Mouse (Mus musculus) hindbrain, embryonic 10.5 days (tissue): ENCODE measurements around the gene Exoc2. TPM values are rescaled to one million over a fixed set of nuclear protein-coding genes. Genes with fewer than 3 reads are reported as not detected.

Experiments
- DNase-seq: peaks from one replicate; pipeline ENCODE4 v3.0.0-alpha.2; 2017; ENCODE audit warnings: low spot score
- H3K27ac ChIP-seq: fragments of 300-500 bp; sonication (generic); 2 replicates; pipeline ENCODE4 v1.5.1; 2016; ENCODE audit warnings: mild to moderate bottlenecking, moderate library complexity
- H3K27me3 ChIP-seq: fragments of 300-500 bp; sonication (generic); 2 replicates; pipeline ENCODE4 v1.6.1; 2016; ENCODE audit warnings: mild to moderate bottlenecking; ENCODE audit not compliant: poor library complexity, insufficient read depth, severe bottlenecking
- H3K36me3 ChIP-seq: fragments of 300-500 bp; sonication (generic); 2 replicates; pipeline ENCODE4 v1.6.1; 2016; ENCODE audit warnings: mild to moderate bottlenecking, moderate library complexity
- H3K4me1 ChIP-seq: fragments of 300-500 bp; sonication (generic); replicated peaks from 2 replicates; pipeline ENCODE4 v1.6.1; 2016; ENCODE audit warnings: mild to moderate bottlenecking
- H3K4me3 ChIP-seq: fragments of 300-500 bp; sonication (generic); 2 replicates; pipeline ENCODE4 v1.5.1; 2016; ENCODE audit warnings: mild to moderate bottlenecking, moderate library complexity
- H3K9me3 ChIP-seq: fragments of 300-500 bp; sonication (generic); 2 replicates; pipeline ENCODE4 v1.6.1; 2016; ENCODE audit warnings: mild to moderate bottlenecking, moderate library complexity
- WGBS: fragments of 180-500 bp; shearing (Covaris S2); methylation state at CpG from one replicate; pipeline ENCODE4 v1.1.7; 2016; 5-methylcytosine and 5-hydroxymethylcytosine counted together
- polyA plus RNA-seq: library from polyadenylated mRNA; unstranded; fragments of >200 nt; fragmentation: Nextera tagmentation; extraction: Ambion mirVana; gene quantifications from 2 replicates; pipeline ENCODE4 v1.2.1, GENCODE M21; 2016

The Exoc2 gene
- polyA plus RNA-seq, 1 experiment from 2014 or later, result 37.4 TPM

DNA sequence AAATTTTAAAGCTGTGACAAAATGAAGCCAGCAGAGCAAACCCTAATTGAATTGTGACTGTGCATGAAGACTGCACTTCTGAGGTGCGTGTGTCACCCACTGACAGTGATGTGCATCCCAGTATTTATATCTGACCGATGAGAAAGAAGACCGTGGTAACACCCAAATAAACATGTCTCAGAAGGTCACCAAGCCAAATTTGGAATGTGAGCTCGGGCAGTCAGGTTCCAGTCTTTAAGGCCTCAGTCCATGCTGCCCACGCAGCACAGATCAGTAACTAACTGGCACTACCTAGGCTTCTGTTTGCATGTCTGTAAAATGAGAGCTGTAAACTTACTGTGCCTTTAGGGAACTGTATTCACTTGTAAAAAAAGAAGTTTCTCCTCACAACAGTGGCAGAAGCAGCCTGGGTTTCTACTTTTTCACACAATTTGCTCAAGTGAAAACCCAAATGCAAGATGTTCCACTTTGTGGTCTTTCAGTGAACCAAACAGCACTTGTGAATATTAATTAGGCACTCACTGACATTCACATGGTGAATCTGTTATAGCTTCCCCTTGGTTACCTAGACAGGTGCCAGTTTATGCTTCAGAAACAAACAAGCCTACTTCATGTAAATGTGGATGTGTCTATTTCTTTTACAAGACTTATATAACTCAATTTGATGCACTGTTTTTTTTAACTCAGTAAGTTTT, 61.8 kb downstream of the Exoc2 start:
- Histone ChIP-seq H3K27ac (no peak overlapping the region), H3K4me3 (no peak overlapping the region), H3K36me3 (no peaks in the 10 kb centered on the region), H3K27me3 (no peaks in the 10 kb centered on the region), H3K4me1 (peaks cover 20% of the 10 kb centered on the region), H3K9me3 (no peaks in the 10 kb centered on the region)
- 72% methylated on average over 5 of the region's 5 CpGs for WGBS
- no peak for DNase-seq

DNA sequence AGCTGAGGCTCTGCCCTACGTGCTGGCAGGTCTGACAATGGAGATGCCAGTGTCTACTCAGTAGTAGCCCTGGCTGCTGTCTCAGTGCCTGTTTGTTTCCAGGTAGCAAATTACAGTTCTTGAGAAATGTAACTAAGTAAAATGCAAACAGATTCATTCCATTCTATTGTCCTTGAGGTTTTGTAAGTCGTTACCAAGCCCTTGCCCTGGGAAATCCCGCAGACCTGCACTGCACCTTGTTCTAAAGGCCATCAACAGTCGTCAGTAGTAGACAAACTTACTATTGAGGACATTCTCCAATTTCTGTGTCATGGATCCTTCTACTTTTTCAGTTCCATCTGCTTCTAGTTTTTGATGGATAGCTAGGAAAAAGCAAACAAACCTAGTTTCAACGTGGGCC, 63.0 kb downstream of the Exoc2 start:
- H3K27me3 ChIP-seq, result no peaks in the 10 kb centered on the region
- no peak overlapping the region for H3K27ac ChIP-seq
- no peaks in the 10 kb centered on the region for H3K9me3 ChIP-seq
- WGBS, result 79% methylated on average over 5 of the region's 5 CpGs
- H3K36me3 ChIP-seq, result no peaks in the 10 kb centered on the region
- no peak for DNase-seq
- H3K4me3 ChIP-seq, result no peak overlapping the region
- H3K4me1 ChIP-seq, result peaks cover 27% of the 10 kb centered on the region

DNA sequence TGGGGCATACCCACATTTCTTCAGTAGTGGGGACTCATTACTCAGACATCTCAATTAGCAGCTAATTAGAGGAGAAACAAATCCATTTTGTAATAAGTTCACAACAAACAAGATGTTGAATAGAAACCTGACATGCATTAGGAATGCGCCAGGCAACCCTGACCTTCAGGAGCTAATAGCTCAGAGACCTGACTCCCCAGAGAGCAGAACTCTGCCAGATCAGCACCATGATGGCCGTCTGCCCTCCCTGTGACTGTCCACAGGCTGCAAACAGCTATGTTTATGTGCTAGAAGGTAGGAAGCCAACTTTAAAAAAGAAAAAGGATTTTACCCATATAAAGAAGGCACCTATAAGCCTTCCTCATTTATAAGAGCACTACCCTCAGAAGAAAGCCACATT, 71.6 kb downstream of the Exoc2 start:
- WGBS, result 56% methylated on average over 2 of the region's 2 CpGs
- DNase-seq, result no peak
- Histone ChIP-seq H3K27ac (no peak overlapping the region), H3K36me3 (peaks cover 28% of the 10 kb centered on the region), H3K4me1 (peaks cover 24% of the 10 kb centered on the region), H3K9me3 (no peaks in the 10 kb centered on the region), H3K4me3 (no peak overlapping the region), H3K27me3 (no peaks in the 10 kb centered on the region)

DNA sequence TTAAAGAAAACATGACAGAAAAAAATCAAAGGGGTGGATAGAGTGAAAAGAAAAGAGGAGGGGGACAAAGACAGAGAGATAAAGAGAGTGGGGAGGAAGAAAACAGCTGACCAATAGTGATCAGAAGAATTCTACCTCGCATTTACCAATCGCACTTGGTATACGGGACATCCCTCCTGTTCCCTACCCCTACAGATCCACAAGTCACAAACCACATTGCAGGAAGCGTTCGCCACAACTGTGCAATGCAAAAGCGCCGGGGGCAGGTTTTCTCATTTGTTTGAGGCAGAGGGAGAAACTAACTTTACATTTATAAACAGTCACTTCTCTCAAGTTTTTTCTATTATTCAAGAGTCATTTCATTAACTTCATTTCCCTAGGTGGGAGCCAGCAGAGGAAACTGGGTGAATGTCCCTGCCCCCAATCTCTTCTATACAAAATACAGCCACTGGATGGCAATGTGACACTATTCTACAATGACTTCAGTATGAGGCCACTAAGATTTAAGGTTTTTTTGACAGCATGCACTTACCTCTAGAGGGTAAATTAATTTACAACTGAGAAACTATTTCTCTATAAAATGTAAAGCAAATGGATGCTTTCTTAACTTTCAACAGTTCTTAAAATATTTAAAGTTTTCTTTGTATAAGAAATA, 72.4 kb downstream of the Exoc2 start:
- peaks cover 28% of the 10 kb centered on the region for H3K36me3 ChIP-seq
- H3K4me3 ChIP-seq, result no peak overlapping the region
- WGBS, result 90% methylated on average over 7 of the region's 7 CpGs
- no peaks in the 10 kb centered on the region for H3K9me3 ChIP-seq
- H3K4me1 ChIP-seq, result peaks cover 21% of the 10 kb centered on the region
- no peak for DNase-seq
- H3K27me3 ChIP-seq, result no peaks in the 10 kb centered on the region
- H3K27ac ChIP-seq, result no peak overlapping the region

DNA sequence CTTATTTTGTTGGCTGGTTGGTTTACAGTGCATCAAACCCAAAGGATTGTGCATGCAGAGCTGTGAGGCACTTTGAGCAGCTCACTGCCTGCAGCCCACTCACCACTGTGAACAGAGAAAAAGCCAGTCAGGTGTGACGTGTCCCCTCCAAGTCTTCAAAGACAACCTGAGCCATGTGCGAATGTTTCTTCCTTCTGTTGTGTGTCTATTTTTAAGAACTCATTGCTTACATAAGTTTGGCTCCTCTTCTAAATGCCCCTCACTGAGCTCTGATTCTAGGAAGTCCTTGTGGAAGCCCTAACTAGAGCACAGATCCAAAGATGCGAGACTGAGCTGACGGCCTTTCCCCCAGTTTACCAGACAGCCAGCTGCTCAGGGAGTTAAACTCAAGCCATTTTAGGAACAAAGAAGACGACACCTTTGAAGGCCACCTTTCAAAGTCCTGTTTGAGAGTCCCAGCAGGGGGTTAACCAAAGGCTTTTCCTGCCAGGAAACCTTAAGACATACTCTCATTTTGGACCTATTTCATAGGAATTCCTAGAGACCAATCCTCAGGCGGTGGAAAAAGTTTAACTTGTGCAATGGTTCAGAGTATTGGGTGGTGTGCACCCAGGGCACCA, 79.8 kb downstream of the Exoc2 start:
- 59% methylated on average over 6 of the region's 6 CpGs for WGBS

DNA sequence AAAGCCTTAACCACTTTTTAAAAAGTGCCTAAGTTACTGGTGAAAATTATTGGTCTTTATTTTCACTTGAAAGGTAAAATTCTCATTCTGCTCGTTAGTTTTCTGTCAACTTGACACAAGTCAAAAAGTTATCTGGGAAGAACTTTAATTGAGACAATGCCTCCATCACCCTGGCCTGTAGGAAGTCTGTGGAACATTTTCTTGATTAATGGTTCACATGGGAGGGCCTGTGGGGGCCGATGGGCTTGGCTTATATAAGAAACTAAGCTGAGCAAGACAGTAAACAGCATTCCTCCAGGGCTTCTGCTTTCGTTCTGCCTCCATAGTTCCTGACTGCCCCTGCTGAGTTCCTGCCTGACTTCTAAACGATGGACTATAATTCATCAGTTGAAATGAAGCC, 81.6 kb downstream of the Exoc2 start:
- Histone ChIP-seq H3K4me3 (no peak overlapping the region), H3K27me3 (no peaks in the 10 kb centered on the region), H3K9me3 (no peaks in the 10 kb centered on the region), H3K36me3 (peaks cover 12% of the 10 kb centered on the region; the same call in 1 of the 2 replicates), H3K4me1 (peaks cover 3% of the 10 kb centered on the region; the same call in 1 of the 2 replicates), H3K27ac (no peak overlapping the region)
- 78% methylated on average over 4 of the region's 4 CpGs for WGBS
- DNase-seq, result no peak

More for the DNA sequence above, 79.8 kb downstream of the Exoc2 start:
- H3K9me3 ChIP-seq, result no peaks in the 10 kb centered on the region
- no peaks in the 10 kb centered on the region for H3K27me3 ChIP-seq
- no peak overlapping the region for H3K4me3 ChIP-seq
- H3K36me3 ChIP-seq, result peaks cover 16% of the 10 kb centered on the region
- H3K27ac ChIP-seq, result no peak overlapping the region
- peaks cover 3% of the 10 kb centered on the region; the same call in 1 of the 2 replicates for H3K4me1 ChIP-seq
- no peak for DNase-seq

DNA sequence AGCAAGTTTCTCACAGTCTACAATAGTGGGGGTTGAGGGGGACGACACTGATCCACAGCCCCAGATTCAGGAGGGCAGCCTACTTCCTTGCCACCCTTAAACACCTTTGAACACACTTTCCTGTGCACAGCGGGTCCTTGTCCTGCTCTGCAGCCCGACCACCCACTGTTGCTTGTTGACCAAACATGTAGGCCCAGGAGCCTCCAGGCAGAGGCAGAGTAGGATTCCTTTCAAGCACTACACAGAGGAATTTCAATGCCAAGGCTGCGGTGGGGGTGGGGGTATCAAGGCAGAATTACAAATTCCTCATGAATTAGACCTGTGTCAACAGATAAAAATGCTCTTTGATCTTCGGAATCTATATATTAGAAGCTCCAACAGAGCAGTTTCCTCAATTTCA, 82.7 kb downstream of the Exoc2 start:
- Histone ChIP-seq H3K27me3 (no peaks in the 10 kb centered on the region), H3K9me3 (no peaks in the 10 kb centered on the region), H3K4me3 (no peak overlapping the region), H3K27ac (no peak overlapping the region), H3K36me3 (peaks cover 12% of the 10 kb centered on the region; the same call in 1 of the 2 replicates), H3K4me1 (peaks cover 3% of the 10 kb centered on the region; the same call in 1 of the 2 replicates)
- DNase-seq, result no peak
- 65% methylated on average over 5 of the region's 5 CpGs for WGBS

DNA sequence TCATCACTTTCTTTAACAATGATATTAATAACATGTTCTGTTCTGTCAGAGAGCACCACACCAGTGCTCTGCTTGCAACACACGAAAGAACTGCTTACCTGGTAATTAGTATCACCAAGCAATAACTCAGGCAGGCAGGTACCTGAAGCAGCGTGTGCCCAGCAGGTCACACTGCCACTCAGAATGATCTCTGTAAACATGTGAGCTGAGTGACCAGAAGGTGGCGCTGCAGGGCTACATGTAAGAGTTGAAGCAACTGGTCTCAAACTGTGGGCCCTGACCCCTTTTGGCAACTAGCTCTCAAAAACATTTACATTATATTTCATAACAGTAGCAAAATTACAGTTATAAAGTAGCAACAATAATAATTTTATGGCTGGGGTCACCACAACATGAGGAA, 85.4 kb downstream of the Exoc2 start:
- peaks cover 3% of the 10 kb centered on the region; the same call in 1 of the 2 replicates for H3K4me1 ChIP-seq
- peaks cover 25% of the 10 kb centered on the region for H3K36me3 ChIP-seq
- H3K4me3 ChIP-seq, result no peak overlapping the region
- WGBS, result 19% methylated on average over 3 of the region's 3 CpGs
- H3K27me3 ChIP-seq, result no peaks in the 10 kb centered on the region
- no peaks in the 10 kb centered on the region for H3K9me3 ChIP-seq
- H3K27ac ChIP-seq, result no peak overlapping the region
- DNase-seq, result peak; percentile 78

DNA sequence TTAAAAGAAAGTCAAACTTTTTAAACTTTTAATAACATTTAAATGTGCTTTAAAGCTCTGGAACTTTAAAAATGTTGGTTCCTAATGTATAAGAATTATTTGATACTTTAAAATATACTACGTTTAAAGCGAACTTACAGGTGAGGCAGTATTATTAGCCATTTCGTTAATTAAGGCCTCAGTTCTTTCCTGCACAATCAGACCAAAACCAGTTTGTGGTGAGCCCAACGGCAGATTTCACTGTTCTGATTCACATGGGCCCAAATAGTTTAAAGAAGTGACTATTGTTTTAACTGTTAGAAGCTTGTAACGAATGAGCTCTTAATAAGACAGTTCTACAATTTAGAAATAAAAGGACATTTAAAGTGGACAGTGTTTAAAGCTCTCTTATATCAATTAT, 93.6 kb downstream of the Exoc2 start:
- WGBS, result 92% methylated on average over 5 of the region's 5 CpGs
- H3K27me3 ChIP-seq, result no peaks in the 10 kb centered on the region
- H3K36me3 ChIP-seq, result peaks cover 31% of the 10 kb centered on the region
- no peak for DNase-seq
- H3K4me3 ChIP-seq, result no peak overlapping the region
- no peaks in the 10 kb centered on the region for H3K9me3 ChIP-seq
- H3K27ac ChIP-seq, result no peak overlapping the region
- no peaks in the 10 kb centered on the region for H3K4me1 ChIP-seq

DNA sequence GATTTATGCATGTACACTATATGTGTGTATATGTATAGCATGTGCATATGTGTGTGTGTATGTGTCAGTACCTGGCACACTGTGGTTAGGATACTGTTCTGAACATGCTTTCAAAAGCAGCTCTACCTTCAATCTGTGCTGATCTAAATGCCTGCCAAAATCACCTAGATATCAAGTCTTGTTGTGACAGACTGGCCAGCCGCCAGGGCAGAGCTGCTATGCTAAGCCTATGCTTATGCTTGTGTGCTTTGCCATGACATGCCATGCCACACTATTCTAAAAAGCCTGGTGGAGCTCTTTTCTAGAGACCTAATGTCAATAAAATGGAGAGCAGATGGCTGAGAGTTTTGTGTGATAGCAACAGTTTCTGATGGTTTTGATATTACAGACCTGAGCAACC, 94.0 kb downstream of the Exoc2 start:
- H3K4me3 ChIP-seq, result no peak overlapping the region
- peaks cover 29% of the 10 kb centered on the region for H3K36me3 ChIP-seq
- no peak for DNase-seq
- no peaks in the 10 kb centered on the region for H3K9me3 ChIP-seq
- WGBS, result 95% methylated on average over 1 of the region's 1 CpGs
- H3K4me1 ChIP-seq, result no peaks in the 10 kb centered on the region
- H3K27me3 ChIP-seq, result no peaks in the 10 kb centered on the region
- no peak overlapping the region for H3K27ac ChIP-seq

DNA sequence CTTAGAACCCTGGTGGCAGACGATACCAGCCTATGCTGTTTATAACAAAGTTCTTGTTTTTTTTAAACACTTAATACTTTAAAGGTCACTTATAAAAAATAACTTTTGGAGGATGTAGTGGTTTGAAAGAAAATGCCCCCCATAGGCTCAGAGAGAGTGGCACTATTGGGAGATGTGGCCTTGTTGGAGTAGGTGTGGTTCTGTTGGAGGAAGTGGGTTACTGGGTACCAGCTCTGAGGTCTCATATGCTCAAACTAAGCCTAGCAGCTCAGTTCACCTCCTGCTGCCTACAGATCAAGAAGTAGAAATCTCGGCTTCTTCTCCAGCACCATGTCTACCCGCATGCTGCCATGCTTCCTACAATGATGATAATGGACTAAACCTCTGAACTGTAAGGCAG, 98.1 kb downstream of the Exoc2 start:
- no peak for DNase-seq
- Histone ChIP-seq H3K36me3 (peaks cover 44% of the 10 kb centered on the region), H3K4me3 (no peak overlapping the region), H3K4me1 (no peaks in the 10 kb centered on the region), H3K27me3 (no peaks in the 10 kb centered on the region), H3K9me3 (no peaks in the 10 kb centered on the region), H3K27ac (no peak overlapping the region)
- WGBS, result 90% methylated on average over 3 of the region's 3 CpGs

DNA sequence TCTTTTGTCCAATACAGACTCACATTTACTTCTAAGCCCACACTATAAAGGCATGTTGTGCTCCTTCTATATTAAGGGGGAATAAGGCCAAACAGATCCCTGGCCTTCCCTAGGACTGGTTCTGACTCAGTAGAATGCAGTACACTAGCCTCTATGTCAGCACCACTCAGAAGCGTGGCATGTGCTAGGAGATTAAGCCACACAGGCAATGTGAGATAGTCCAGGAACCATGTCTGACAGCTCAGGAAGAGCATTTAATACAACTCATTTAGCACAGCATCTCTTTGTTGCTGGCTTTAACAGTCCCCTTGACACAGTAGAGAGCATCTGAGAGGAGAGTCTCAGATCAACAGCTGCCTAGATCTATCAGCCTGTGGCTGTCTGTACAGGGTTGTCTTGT, 100.4 kb downstream of the Exoc2 start:
- no peaks in the 10 kb centered on the region for H3K27me3 ChIP-seq

DNA sequence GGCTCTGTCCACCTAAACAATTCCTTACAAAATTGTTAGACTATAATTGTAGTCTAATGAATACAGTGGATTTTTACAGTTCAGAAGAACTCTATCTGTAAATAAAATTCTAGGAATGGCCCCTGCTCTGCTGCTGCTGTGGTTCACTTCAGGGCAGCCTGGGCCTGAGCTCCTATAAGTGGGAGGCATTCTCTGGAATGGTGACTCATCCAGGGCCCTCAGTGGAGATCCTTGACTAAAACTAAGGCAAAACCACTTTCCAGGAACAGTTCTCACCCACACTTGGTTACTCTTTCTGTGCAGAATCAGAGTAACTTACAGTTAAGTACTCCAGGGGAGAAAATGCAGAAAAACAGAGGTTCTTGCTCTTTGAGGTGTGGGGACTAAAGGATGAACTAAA, 108.4 kb downstream of the Exoc2 start:
- Histone ChIP-seq H3K4me3 (no peak overlapping the region), H3K27ac (no peak overlapping the region), H3K9me3 (no peaks in the 10 kb centered on the region), H3K36me3 (peaks cover 48% of the 10 kb centered on the region), H3K4me1 (no peaks in the 10 kb centered on the region), H3K27me3 (no peaks in the 10 kb centered on the region)
- DNase-seq, result no peak

More for the DNA sequence above, 100.4 kb downstream of the Exoc2 start:
- H3K4me1 ChIP-seq, result no peaks in the 10 kb centered on the region
- DNase-seq, result no peak
- no peak overlapping the region for H3K27ac ChIP-seq
- no peak overlapping the region for H3K4me3 ChIP-seq
- 84% methylated on average over 1 of the region's 1 CpGs for WGBS
- peaks cover 58% of the 10 kb centered on the region for H3K36me3 ChIP-seq
- no peaks in the 10 kb centered on the region for H3K9me3 ChIP-seq
